Mouse (Mus musculus) left cerebral cortex, postnatal 10 days (tissue): Measurements from ENCODE around the gene Atl2. TPM values are rescaled to one million over a fixed set of nuclear protein-coding genes. Genes with fewer than 3 reads are reported as not detected.

ENCODE experiments used
- DNase-seq, 2 experiments: peaks; one replicate each; pipeline ENCODE4 v3.0.0; 2021 to 2022; ENCODE audit warnings: low spot score in 2 of 2, mixed read lengths in 1 of 2; ENCODE audit errors: extremely low spot score in 1 of 2
- intact Hi-C: fragments of 180-260 bp; cut with DNase I; formaldehyde crosslinking; loops from one replicate; pipeline ENCODE4 v1.15.1; 2025
- total RNA-seq, 2 experiments: library from RNA; stranded (reverse); gene quantifications; 2 replicates each; pipeline ENCODE4 v1.2.3; 2021

Gene Atl2
- total RNA-seq, 2 experiments from 2014 or later = 66.6 to 71.3 TPM

DNA sequence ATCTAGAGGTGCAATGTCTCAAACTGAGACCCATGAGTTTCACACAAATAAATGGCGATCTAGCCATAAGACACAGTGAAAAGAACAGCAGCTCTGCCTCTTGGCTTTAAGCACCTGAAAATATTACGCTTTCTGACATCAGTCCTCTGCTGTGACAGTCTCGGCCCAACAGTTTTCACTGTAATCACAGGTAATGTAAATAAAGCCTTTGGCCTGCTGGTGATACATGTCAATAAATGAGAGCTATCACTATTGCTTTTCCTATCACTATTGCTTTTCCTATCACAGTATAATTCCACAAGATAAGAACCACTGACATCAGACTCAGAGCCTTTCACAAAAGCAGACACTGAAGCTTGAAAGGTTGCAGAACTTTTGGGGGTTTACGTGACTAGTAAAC is 8.7 kb upstream of the Atl2 start:
- no peak for DNase-seq
- intact Hi-C loops = no loop called here

DNA sequence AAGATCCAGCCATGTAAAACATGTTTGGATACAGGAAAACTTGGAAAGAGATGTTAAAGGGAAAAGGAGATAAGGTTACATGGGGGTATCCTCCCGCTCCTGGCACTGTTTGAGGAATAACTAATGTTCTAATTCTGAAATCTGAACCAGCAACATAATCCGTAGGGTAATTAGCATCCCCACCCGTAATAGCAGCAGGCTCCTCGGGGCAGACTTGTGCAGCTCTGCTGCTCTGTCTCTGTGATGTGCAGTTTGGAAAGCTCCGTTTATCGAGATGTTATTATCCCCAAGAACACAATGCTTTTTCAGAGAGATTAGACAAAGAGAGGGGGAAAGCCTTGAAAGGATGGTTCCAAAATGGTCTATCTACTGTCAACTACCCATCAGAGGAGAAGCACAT is 5.3 kb upstream of the Atl2 start:
- DNase-seq = no peak
- intact Hi-C loops = no loop called here

DNA sequence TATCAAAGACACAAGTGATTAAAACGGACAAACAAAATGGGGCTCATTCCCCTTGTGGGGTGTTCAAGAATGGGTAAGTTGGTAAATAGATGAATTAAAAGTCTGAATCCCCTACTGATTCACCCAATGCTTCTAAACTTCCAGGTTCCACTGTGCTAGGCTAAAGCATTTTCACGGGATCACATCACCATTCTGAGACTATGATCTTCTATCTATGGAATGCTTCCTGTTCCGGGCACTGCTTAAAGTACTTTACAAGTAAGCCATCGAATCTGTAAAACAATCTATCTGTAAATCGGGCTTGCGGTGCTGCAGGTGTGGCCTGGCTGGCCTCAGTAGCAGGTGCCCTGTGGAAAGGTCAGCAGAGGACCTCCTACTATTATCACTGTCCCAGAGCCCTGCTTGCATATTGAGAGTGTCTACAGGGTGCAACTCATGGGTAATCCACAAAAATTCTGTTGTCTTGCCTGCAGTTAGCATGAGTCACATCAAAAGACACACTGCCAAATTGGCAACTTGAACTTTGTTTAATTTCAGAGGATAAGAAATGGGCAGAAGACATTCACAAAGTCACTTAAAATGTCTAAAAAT is 2.3 kb upstream of the Atl2 start:
- DNase-seq = no peak
- intact Hi-C loops = loop anchor here (5.0 kb wide), 2 partner anchors 44 to 99 kb away; no protein-coding TSS in a partner anchor

DNA sequence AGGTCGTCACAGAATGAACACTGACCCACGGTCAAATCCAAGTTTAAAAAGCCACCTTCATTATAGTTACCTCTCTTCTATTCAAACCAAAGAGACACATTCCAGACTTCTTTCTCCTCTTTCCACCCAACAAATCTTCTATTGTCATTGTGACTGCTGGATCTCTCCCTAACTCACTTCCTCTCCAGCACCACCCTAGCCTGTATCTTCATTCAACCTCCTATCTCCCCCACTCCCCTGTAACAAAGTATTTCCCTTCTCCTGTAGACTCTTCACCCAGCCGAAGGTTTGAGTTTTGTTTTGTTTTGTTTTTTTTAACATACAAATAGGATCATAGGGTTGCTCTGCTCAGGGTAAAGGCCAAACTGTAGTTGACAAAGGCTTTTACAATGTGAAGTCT is 1.7 kb upstream of the Atl2 start:
- intact Hi-C loops = loop anchor here (5.0 kb wide), 2 partner anchors 45 to 100 kb away; no protein-coding TSS in a partner anchor
- no peak for DNase-seq

DNA sequence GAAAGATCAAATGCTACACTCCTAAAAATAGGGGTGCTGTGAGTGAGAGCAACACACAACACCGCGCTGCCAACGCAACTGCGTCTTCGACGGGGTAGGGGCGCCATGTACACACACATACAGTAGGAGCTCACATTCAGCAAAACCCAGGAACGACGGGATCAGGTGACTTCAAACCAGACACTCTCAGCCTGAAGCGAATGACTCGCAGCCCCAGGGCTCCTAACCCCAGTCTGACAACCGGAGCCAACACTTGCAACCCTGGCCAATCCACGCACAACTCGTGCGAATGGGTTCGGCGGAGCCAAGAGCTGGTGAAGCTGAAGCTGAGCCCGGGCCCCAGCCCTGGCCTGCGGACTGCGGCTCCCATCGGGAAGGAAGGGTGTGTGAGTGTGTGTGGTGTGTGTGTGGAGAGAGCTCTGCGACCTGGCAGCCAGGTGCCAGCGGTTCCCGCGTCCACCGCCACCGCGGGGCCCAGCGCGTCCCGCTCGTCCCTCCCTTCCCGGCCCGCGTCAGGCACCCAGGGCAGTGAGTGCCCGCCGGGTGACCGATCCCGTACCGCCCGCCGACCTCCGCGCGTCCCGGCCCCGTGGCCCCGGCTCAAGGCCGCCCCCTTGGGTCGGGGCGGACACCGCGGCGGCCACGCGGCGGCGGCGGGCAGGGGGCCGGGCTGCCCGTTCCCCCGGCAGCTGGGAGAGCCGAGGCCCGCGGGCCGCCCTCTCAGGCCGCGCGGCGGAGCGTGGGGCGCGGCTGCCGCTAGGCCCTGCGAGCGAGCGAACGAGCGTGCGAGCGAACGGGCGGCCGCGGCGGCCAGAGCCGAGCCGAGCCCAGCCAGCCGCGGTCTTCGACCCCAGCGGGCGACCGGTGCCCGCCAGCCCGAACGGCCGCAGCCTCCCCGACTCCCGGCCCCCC is 696 bp downstream of the Atl2 start:
- intact Hi-C loops = loop anchor here (5.0 kb wide), 2 partner anchors 47 to 102 kb away; no protein-coding TSS in a partner anchor
- peak; percentile 61 to 65 for DNase-seq

DNA sequence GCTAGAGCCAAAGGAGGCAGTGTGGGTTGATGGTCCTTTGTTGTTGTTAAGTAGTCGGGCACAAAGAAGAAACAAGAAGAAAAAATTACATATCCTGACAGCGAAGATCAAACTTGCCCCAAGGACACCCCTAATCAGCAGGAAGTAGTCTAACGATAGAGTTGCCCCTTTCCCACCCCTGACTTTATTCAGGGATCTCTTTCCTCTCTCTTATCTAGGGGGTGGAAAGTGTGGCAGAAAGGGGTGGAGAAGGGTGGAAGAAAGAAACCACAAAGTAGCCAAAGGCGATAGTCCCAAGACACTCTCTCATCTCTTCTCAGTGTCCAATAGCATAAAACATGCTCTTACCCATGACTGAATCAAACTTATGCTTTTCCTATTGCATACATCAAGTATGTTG is 1.9 kb downstream of the Atl2 start:
- DNase-seq = no peak
- intact Hi-C loops = no loop called here

DNA sequence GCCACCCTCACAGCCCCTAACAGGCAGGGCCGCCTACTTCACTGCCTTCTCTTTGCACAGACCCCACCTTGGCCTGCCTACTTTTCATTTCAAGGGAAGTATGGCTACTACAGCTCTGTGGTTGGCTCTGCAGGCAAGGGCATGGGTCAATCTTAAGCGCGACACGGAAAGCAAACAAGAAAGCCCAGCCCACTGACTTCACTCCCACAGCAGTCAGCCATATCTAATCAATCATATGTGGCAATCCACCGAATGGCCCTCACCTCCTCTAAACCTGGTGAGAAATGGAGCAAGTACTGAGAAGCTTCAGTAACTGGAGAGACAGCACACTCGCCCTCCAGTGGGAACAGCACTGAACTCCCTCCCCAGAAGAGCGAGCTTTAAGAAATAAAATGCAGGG is 4.0 kb downstream of the Atl2 start:
- intact Hi-C loops = no loop called here
- DNase-seq = no peak

DNA sequence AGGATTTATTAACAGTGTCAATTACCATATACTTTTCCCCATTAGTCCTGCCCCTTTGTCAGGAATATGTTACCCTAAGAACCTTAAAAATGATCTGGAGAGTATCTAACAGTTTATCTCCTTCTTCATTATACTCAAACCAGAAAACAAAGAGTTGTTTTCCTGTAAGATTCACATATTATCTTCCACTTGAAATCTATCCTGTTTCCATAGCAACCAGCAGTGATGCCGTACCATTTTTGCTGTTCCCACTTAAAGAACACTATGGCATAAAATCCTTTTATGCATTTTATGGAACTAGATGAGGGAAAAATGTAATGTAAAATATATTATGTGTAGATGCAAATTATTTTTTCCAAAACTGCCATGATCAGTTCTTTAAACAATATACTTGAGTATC is 8.0 kb downstream of the Atl2 start:
- DNase-seq = no peak
- intact Hi-C loops = no loop called here

DNA sequence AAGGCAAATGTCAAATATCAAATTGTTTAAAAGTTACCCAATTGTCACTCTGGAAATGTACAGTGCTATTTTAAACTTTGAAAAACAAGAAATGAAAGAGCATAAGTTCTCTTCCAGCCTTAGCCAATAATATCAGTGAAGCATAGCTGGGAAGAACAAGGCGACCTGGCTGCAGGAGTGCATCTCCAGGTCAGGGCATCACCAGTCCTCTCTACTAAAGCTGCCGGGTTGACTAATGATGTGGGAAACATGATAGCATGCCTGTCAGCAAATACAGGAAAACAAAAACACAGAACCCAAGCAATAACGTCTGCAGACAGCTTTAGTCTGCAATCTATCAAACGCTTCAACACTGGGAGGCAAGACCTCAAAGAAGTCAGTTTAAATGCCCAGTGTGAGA is 12.7 kb downstream of the Atl2 start:
- intact Hi-C loops = no loop called here
- DNase-seq = no peak

DNA sequence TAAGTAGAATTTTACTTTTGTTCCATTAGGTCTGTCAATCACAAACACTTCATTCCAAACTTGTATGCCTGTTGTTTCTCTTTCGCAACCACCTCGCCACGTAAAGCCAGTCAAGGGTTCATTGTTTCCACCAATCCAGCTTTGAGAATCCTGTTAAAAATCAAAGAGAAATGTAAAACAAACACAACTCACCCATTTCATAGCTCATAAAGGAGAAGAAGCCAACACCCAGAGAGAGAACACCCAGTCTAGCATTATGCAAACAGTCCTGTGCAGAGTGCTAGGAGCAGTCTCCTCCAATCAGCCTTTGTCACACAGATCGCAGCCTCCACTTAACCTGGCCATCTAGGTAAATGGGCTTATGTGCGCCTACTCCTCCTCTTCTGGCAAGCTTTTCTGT is 30.9 kb downstream of the Atl2 start:
- DNase-seq = no peak
- intact Hi-C loops = no loop called here

DNA sequence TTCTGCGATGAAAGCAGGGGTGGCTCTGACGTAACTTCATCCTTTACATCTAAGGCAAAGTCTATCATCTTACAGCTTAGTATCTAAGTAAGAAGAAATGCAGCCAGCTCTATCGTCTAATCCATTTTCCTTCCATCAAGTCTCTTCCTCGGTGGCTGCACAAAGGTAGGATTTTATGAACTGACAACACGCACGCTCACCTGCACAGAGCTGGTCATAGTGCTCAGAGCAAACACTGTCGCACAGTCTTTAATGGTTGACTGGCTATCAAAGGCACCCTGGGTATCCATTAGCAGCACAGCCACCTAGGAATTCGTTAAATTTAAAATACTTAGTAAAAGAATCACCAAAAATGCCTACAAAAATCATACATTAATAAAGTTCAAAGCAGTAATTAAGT is 31.4 kb downstream of the Atl2 start:
- no peak for DNase-seq
- intact Hi-C loops = loop anchor here (5.0 kb wide), 1 partner anchor 328 kb away; no protein-coding TSS in a partner anchor

DNA sequence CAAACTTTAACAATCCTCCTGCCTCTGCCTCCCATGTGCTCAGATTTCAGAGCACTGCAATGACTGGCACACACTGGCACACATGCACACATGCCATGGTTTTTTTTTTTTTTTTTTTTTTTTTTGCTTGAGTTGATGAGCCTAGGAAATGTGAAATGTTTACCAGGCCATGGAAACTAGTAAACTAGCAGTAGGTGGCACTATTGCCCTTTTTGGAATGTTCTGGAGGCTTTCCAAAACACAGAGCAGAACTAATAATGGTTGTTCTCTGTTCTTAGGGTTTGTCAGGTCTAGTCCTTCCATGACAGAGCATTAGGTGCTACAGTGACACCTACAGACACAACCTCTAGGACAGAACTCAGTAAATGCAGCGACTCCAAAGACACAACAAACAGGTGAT is 33.9 kb downstream of the Atl2 start:
- no peak for DNase-seq
- intact Hi-C loops = loop anchor here (5.0 kb wide), 1 partner anchor 330 kb away; no protein-coding TSS in a partner anchor

DNA sequence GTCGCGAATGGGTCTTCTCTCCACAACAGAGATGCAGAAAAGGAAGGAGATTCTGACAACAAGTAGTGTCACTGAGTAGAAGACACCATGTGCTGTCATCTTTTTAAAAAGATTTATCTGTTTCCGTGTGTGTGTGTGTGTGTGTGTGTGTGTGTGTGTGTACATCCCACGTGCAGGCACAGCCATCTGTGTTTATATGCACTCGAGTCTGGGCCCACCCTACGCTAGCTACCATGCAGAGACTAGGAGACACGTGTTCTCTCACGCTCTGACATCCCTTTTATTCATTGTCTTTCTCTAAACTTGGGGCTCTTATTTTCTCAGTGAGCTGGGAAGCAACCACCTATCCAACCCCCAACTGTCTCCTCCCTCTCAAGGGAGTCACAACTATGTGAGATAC is 40.4 kb downstream of the Atl2 start:
- intact Hi-C loops = loop anchor here (10.0 kb wide), 1 partner anchor 189 kb away; no protein-coding TSS in a partner anchor
- DNase-seq = no peak

DNA sequence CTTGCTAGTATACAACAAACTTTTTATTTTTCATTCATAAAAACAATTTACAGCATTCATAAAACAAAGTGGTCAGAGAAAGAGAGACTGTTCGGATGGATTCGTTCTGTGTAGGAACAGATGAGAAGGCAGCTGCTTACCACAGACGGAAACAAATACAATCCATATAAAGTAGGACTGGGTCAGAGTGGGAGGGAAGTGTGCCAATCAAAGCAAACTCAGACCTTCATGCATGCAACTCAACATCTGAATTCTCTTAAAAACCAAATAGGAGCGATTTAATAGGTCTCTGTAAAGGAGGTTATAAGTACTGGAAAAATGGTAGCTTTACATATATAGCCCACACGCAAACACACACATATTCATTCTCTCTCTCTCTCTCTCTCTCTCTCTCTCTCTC is 47.5 kb downstream of the Atl2 start:
- no peak for DNase-seq
- intact Hi-C loops = loop anchor here (10.0 kb wide), 1 partner anchor 734 kb away; no protein-coding TSS in a partner anchor

DNA sequence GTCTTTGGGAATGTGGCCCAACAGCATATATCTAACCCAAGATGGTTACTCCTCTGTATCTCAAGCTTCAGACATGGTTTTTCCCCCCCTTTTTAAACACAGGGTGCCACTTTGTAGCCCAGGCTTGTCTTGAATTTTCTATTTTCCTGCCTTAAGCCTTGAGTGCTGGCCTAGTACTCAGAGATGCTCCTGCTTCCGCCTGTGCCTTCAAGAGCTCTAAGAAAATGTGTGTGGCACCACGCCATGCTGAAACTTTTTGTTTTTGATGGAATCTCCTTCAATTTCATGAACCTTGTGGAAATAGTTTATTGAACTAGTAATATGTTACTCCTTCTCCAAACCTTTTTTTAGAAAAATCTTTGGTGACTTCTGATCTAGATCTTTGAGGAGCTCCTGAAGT is 49.7 kb downstream of the Atl2 start:
- no peak for DNase-seq
- intact Hi-C loops = loop anchor here (10.0 kb wide), 1 partner anchor 731 kb away; no protein-coding TSS in a partner anchor

DNA sequence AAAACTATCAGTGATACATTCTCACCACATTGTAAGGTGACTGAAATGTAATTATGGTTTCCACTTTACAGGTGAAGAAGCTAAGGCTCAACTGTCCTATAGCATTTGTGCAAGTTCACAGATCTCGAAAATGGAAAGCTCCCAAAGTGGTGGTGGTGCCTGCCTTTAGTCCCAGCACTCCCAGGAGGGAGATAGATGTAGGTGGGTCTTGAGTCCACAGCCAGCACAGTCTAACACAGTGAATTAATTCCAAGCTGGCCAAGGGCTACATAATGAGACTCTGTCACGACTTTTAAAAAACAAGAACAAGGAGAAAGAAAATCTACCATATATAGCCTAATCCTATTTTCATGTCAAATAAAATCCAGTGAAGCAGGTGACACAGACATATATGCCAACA is 50.2 kb downstream of the Atl2 start:
- no peak for DNase-seq
- intact Hi-C loops = loop anchor here (10.0 kb wide), 1 partner anchor 731 kb away; no protein-coding TSS in a partner anchor

DNA sequence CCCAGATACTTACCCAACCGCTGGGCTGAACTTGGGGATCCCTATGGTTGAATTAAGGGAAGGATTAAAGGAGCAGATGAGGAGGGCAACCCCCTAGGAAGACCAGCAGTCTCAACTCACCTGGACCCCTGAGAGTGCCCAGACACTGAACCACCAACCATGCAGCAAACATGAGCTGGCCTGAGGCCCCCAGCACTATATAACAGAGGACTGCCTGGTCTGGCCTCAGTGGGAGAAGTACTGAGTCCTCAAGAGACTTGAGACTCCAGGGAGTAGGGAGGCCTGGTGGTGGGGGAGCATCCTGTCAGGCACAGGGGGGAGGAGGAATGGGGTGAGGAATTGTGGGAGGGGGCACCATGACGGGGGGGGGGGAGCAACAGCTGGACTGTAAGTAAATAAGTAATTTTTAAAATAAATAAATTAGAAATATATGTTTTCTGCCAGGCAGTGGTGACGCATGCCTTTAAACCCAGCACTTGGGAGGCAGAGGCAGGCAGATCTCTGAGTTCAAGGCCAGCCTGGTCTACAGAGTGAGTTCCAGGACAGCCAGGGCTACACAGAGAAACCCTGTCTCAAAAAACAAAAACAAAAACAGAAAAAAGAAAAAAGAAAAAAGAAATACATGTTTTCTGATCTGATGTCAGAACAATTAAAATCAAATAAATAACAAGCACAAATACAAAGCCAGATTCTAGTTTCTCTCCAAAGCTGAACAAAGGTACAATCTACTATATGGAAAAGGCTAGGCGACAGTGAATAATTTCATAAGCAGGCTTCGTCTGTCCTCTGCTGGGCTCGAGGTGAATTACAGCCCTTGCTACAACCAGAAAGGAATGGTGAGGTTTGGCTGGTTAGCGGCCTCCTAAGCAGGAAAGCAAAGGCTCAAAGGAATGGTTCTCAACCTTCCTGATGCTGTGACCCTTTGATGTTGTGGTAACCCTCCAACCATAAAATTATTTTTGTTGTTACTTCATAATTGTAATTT is 55.4 kb downstream of the Atl2 start:
- peak; percentile 70 to 78 for DNase-seq
- intact Hi-C loops = loop anchor here (2.0 to 10.0 kb wide), 2 partner anchors 180 to 726 kb away; no protein-coding TSS in a partner anchor

DNA sequence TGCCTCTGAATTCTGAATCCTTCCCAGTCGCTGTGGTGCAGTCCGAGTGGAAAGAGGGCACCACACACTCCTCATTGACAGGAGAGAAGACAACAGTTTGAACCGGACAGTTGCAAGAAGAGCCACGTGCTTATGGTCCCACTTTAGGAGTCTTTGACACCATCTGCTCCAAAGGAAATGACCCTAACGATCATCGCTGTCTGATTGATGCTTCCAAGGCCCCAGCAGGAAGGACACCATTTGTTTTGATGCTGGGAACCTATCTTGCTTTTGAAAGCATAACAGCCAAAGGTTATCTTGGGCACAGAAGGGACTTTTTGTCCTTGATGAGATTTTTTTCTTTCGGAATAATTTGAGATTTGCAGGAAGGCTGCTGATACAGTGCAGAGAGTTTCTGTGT is 58.9 kb downstream of the Atl2 start:
- intact Hi-C loops = loop anchor here (5.0 kb wide), 1 partner anchor 125 kb away; no protein-coding TSS in a partner anchor
- DNase-seq = no peak
